Mouse (Mus musculus) forebrain, embryonic 16.5 days (tissue): ENCODE measurements around the gene Dhx37. TPM values are rescaled to one million over a fixed set of nuclear protein-coding genes. Genes with fewer than 3 reads are reported as not detected.
A peak's percentile ranks its signal among the peaks of the same experiment; 100 is the strongest.
"Not testable (repeated sequence)": the region's sequence is repeated elsewhere in the genome, so short reads cannot be mapped to it uniquely, and the experiment has no call there.

Source experiments
- ATAC-seq: fragments of 200-750 bp; cut with Nextera tagmentation; 2 replicates; pipeline ENCODE4 v1.8.0; 2017; ENCODE audit warnings: mild to moderate bottlenecking, moderate library complexity
- H3K27ac ChIP-seq: fragments of 300-500 bp; sonication (generic); 2 replicates; pipeline ENCODE4 v1.5.1; 2014; ENCODE audit warnings: low read length, control low read depth
- H3K27me3 ChIP-seq: fragments of 300-500 bp; sonication (generic); replicated peaks from 2 replicates; pipeline ENCODE4 v1.6.1; 2014; ENCODE audit warnings: low read length; ENCODE audit not compliant: control insufficient read depth, insufficient read depth
- H3K36me3 ChIP-seq: fragments of 300-500 bp; sonication (generic); 2 replicates; pipeline ENCODE4 v1.6.1; 2014; ENCODE audit not compliant: control insufficient read depth, insufficient read depth
- H3K4me1 ChIP-seq: fragments of 300-500 bp; sonication (generic); replicated peaks from 2 replicates; pipeline ENCODE4 v1.6.1; 2014; ENCODE audit warnings: low read length; ENCODE audit not compliant: control insufficient read depth, insufficient read depth
- H3K4me2 ChIP-seq: fragments of 300-500 bp; sonication (generic); 2 replicates; pipeline ENCODE4 v1.6.1; 2014; ENCODE audit warnings: mild to moderate bottlenecking, low read length, control low read depth
- H3K4me3 ChIP-seq: fragments of 300-500 bp; sonication (generic); replicated peaks from 2 replicates; pipeline ENCODE4 v1.5.1; 2014; ENCODE audit warnings: mild to moderate bottlenecking, low read length, control low read depth
- H3K9ac ChIP-seq: fragments of 300-500 bp; sonication (generic); replicated peaks from 2 replicates; pipeline ENCODE4 v1.6.1; 2014; ENCODE audit warnings: low read depth, low read length, control low read depth
- H3K9me3 ChIP-seq: fragments of 300-500 bp; sonication (generic); 2 replicates; pipeline ENCODE4 v1.6.1; 2016; ENCODE audit warnings: low read length; ENCODE audit not compliant: control insufficient read depth
- WGBS: fragments of 180-500 bp; shearing (Covaris S2); extraction: QIAGEN DNeasy Blood & Tissue Kit; methylation state at CpG from one replicate; pipeline ENCODE4 v1.1.7; 2014; 5-methylcytosine and 5-hydroxymethylcytosine counted together
- polyA plus RNA-seq: library from polyadenylated mRNA; unstranded; fragments of >200 nt; fragmentation: Nextera tagmentation; extraction: Ambion mirVana; gene quantifications from 2 replicates; pipeline ENCODE4 v1.2.1, GENCODE M21; 2015

The Dhx37 gene
- polyA plus RNA-seq, 1 experiment from 2014 or later: 13.5 TPM

DNA sequence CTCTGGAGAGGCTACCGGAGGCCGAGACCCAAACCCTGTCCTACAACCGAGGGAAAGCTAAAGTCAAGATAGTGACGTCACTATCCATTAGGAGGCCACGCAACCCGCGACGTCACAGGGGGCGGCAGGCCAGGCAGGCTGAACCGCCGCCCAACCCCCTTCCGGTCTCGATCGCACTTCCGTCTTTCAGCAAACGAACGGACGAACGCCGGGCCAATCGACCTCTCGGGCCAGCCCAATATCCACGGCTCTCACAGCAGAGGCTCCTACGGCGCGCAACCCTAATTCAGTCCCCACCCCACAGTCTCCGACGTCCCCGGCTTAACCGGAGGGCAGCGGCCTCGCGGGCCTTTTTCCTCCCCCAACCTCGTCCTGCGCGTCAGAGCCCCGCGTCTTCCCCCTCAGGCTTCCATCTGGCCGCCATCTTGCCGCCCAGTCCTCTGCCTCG, 44.8 kb downstream of the Dhx37 start, which contains the start of gene Gm10382:
TSS of gene Gm10382 (plus strand) at position 192 of the 448 bp plus-strand sequence.
- Histone ChIP-seq H3K9ac (peak within 1 kb of the TSS; percentile 74), H3K4me3 (peak within 1 kb of the TSS; percentile 94), H3K36me3 (peaks cover 8% of the 10 kb centered on the region; the same call in 1 of the 2 replicates), H3K27me3 (no peaks in the 10 kb centered on the region), H3K9me3 (no peaks in the 10 kb centered on the region), H3K4me2 (peak within 1 kb of the TSS; percentile 85), H3K27ac (peak within 1 kb of the TSS; percentile 94), H3K4me1 (peaks cover 42% of the 10 kb centered on the region)
- ATAC-seq: 0 out of 2 replicates have a peak, but pooled peaks have one; percentile 1
- whole genome bisulfite sequencing: under 1% methylated on average over 41 of the region's 41 CpGs

GRCm38 (mm10) chr5:125388358-125389092, 45.4 kb downstream of the Dhx37 start:
- Histone ChIP-seq H3K27me3 (no peaks in the 10 kb centered on the region), H3K4me2 (peak overlapping the region; percentile 85), H3K27ac (peak overlapping the region; percentile 94), H3K9me3 (no peaks in the 10 kb centered on the region), H3K9ac (peak overlapping the region; percentile 74), H3K36me3 (peaks cover 8% of the 10 kb centered on the region; the same call in 1 of the 2 replicates), H3K4me1 (peaks cover 36% of the 10 kb centered on the region), H3K4me3 (peak overlapping the region; percentile 94)
- ATAC-seq: no peak
- WGBS: 24% methylated on average over 13 of the region's 13 CpGs

GRCm38 (mm10) chr5:125387295-125387694, 46.6 kb downstream of the Dhx37 start:
- not testable (repeated sequence) for H3K4me2 ChIP-seq, H3K27me3 ChIP-seq, H3K4me3 ChIP-seq, H3K27ac ChIP-seq, H3K9ac ChIP-seq, H3K9me3 ChIP-seq, H3K36me3 ChIP-seq, ATAC-seq
- WGBS: 96% methylated on average over 5 of the region's 6 CpGs
- peaks cover 27% of the 10 kb centered on the region for H3K4me1 ChIP-seq

- Histone ChIP-seq H3K27me3 (no peaks in the 10 kb centered on the region), H3K27ac (no peak overlapping the region), H3K4me2 (peak overlapping the region; percentile 2; the same call in 1 of the 2 replicates), H3K4me1 (peaks cover 25% of the 10 kb centered on the region), H3K36me3 (peaks cover 8% of the 10 kb centered on the region; the same call in 1 of the 2 replicates), H3K9ac (no peak overlapping the region), H3K9me3 (no peaks in the 10 kb centered on the region), H3K4me3 (no peak overlapping the region)
- WGBS: 70% methylated on average over 8 of the region's 8 CpGs
- ATAC-seq: no peak
These were observed 48.5 kb downstream of the Dhx37 start for GRCm38 (mm10) chr5:125385215-125385940.

GRCm38 (mm10) chr5:125384512-125385214, 49.3 kb downstream of the Dhx37 start:
- H3K27ac ChIP-seq: no peak overlapping the region
- peaks cover 8% of the 10 kb centered on the region; the same call in 1 of the 2 replicates for H3K36me3 ChIP-seq

DNA sequence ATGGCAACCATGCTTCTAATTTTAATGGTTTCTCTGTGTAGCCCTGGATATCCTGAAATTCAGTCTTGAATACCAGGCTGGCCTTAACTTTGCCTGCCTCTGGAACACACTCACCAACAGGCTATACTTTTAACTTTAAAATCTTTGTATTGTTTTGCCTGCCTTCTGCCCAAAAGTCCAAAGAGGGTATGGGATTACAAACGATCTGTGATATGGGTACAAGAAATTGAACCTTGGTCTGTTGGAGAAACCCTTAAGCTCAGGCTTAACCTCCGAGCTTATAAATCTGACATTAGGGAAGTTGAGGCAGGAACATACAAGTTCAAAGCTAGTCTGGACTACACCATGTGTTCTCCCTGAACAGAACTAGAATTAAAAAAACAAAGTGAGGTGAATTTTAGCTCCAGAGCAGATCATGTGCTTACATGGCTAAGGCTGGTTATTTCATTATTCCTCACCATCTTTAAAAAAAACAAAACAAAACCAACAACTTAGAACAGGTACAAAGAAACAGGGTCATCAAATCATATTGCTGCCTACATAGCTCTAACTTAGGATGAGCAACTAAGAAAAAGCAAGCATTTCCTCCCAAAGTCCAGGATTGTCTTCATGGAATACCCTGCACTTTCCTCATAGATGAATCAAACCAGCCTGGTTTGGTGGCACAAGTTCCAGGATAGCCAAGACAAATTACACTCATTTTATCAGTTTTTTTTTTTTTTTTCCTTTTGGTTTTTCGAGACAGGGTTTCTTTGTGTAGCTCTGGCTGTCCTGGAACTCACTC, 50.1 kb downstream of the Dhx37 start:
- H3K4me1 ChIP-seq: peaks cover 21% of the 10 kb centered on the region
- no peaks in the 10 kb centered on the region for H3K27me3 ChIP-seq
- peaks cover 8% of the 10 kb centered on the region; the same call in 1 of the 2 replicates for H3K36me3 ChIP-seq
- H3K4me3 ChIP-seq: no peak overlapping the region
- no peak overlapping the region for H3K9ac ChIP-seq
- H3K4me2 ChIP-seq: no peak overlapping the region
- ATAC-seq: no peak
- H3K27ac ChIP-seq: no peak overlapping the region
- WGBS: 70% methylated on average over 3 of the region's 3 CpGs
- H3K9me3 ChIP-seq: no peaks in the 10 kb centered on the region

More at GRCm38 (mm10) chr5:125384512-125385214, 49.3 kb downstream of the Dhx37 start:
- Histone ChIP-seq H3K4me3 (no peak overlapping the region), H3K4me1 (peaks cover 21% of the 10 kb centered on the region), H3K27me3 (no peaks in the 10 kb centered on the region), H3K4me2 (no peak overlapping the region), H3K9ac (no peak overlapping the region), H3K9me3 (no peaks in the 10 kb centered on the region)
- no peak for ATAC-seq
- WGBS: 72% methylated on average over 2 of the region's 2 CpGs

- Histone ChIP-seq H3K9ac (no peak overlapping the region), H3K9me3 (no peaks in the 10 kb centered on the region), H3K4me2 (no peak overlapping the region), H3K4me1 (peaks cover 15% of the 10 kb centered on the region), H3K4me3 (no peak overlapping the region), H3K36me3 (peaks cover 8% of the 10 kb centered on the region; the same call in 1 of the 2 replicates), H3K27ac (no peak overlapping the region), H3K27me3 (no peaks in the 10 kb centered on the region)
- peak; percentile 71 for ATAC-seq
- 41% methylated on average over 6 of the region's 6 CpGs for WGBS
These were observed 51.0 kb downstream of the Dhx37 start for GRCm38 (mm10) chr5:125382673-125383558.
